10 mouse cellular contexts compared by ENCODE assay signal in the genomic region with DNA sequence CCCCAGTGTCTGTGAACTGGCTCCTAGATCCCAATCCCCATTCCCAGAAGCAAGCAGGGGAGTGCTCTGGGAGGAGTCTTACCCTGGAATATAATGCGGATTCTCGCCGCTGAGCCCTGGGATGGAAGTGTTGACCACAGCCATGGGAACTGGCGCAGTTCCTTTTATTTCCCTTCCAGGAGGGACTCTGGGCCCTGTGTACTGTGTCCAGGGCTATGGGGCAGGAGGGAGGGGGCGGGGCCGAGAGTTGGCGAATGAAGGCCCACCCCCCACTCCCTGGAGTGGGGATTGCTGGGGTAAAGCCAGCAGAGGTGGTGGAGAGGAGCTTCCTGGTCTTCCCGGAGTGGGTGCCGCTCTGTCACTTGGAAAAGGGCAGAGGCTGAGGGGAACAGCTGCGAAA. TPM values are rescaled to one million over a fixed set of nuclear protein-coding genes. Genes with fewer than 3 reads are reported as not detected.
A peak's percentile ranks its signal among the peaks of the same experiment; 100 is the strongest.
DNase-seq lines count a peak whose midpoint lies in the region; TF ChIP-seq lines count a peak whose summit lies in the region.
"Had no signal": no experiment of that assay in that cellular context is flagged by ENCODE, and none has a peak within 500 bp of the region (broad histone marks: within the 10 kb centered on the region; RNA-seq: fewer than 3 reads in every experiment).

Fam166b (minus strand) TSS at position 189 of the 400 bp plus-strand sequence.

- intact Hi-C loops in left cerebral cortex, postnatal 25 days (cut with DNase I): no loop called here

- H3K36me3 ChIP-seq in E14TG2a.4 (ENCODE audit: insufficient read depth, low read length) (peaks cover 22% of the 10 kb centered on the region), ES-Bruce4 (ENCODE audit: control insufficient read depth, insufficient read depth, low read length, poor library complexity, severe bottlenecking) (0 out of 2 replicates have a peak, but pooled peaks cover 2% of the 10 kb centered on the region)

- H3K4me3 ChIP-seq in E14TG2a.4 (replicated peaks; ENCODE audit: low read length): peak within 1 kb of the TSS; percentile 70
- H3K4me3 ChIP-seq in ES-Bruce4 (ENCODE audit: low read depth, low read length): peak within 1 kb of the TSS; percentile 41
- H3K4me3 ChIP-seq: myocyte had no signal

- no peak within 1 kb of the TSS for H3K27ac ChIP-seq in ES-Bruce4 (ENCODE audit: insufficient read depth, low read length)

- H3K4me1 ChIP-seq in E14TG2a.4 (replicated peaks; ENCODE audit: low read depth, low read length) (peaks cover 55% of the 10 kb centered on the region), ES-Bruce4 (ENCODE audit: control insufficient read depth, insufficient read depth, low read length) (no peaks in the 10 kb centered on the region)

- H3K9ac ChIP-seq in ES-Bruce4 (ENCODE audit: low read depth, poor library complexity, severe bottlenecking): 0 out of 2 replicates have a peak within 1 kb of the TSS, but pooled peaks have one; percentile 44

- H3K27me3 ChIP-seq in E14TG2a.4 (ENCODE audit: insufficient read depth, low read length) (peaks cover 63% of the 10 kb centered on the region), ES-Bruce4 (ENCODE audit: control insufficient read depth, insufficient read depth, low read length, poor library complexity, severe bottlenecking) (no peaks in the 10 kb centered on the region)

- no peak for TF ChIP-seq CTCF in E14TG2a.4 (conservative IDR thresholded peaks at IDR 0.05; ENCODE audit: low read length)
- no peak for TF ChIP-seq CTCF in ES-Bruce4 (IDR thresholded peaks at IDR 0.05; ENCODE audit: low read depth, low read length)

- peak; percentile 51 for DNase-seq in heart, postnatal 4 days
- peak; percentile 78 for DNase-seq in lung, postnatal 10 days
- no peak for DNase-seq in urinary bladder, postnatal 36 days (ENCODE audit: low spot score in 2 of 2)
- DNase-seq in left cerebral cortex, postnatal 25 days (ENCODE audit: low spot score in 2 of 2): no peak
- no peak for DNase-seq in gastrocnemius, adult 18-20 months (ENCODE audit: low spot score)
- DNase-seq: adrenal gland, postnatal 14 days; thymus, postnatal 4 days had no signal

- H3K9me3 ChIP-seq in E14TG2a.4 (ENCODE audit: low read length): no peaks in the 10 kb centered on the region
- no peaks in the 10 kb centered on the region for H3K9me3 ChIP-seq in ES-Bruce4 (replicated peaks; ENCODE audit: control insufficient read depth, insufficient read depth, low read length, poor library complexity, severe bottlenecking)

- TF ChIP-seq POLR2A in ES-Bruce4 (IDR thresholded peaks at IDR 0.05; ENCODE audit: insufficient read depth, low read length): no peak

- no peak for TF ChIP-seq EP300 in ES-Bruce4 (IDR thresholded peaks at IDR 0.05; ENCODE audit: insufficient read depth, low read depth, low read length)

RNA-seq across cellular contexts. Expression of gene Fam166b, which starts in this region (rescaled TPM):
- 2.1 and 2.4 TPM in 2 replicates for polyA plus RNA-seq in ES-Bruce4 (2011; ENCODE audit: insufficient read depth, insufficient read length, low read depth, missing spikeins)
- not detected for total RNA-seq in heart, postnatal 4 days (2021)
- 1 to 10 TPM in 1 of 2 experiments, under 1 TPM in 1; 0.62 to 1.2 TPM for total RNA-seq in left cerebral cortex, postnatal 25 days (2021)
- not detected for total RNA-seq in gastrocnemius, adult 18-20 months (2021)
- total RNA-seq: adrenal gland, postnatal 14 days had no signal

Comparison
In these comparisons a context has a peak if more than half of its experiments do, and no peak if none do; other contexts are left out.
1. Peak in DNase-seq in heart, postnatal 4 days; RNA of the gene not detected or under 1 TPM.